Comparison of ENCODE assay signal across 1 mouse cellular context in the genomic region with DNA sequence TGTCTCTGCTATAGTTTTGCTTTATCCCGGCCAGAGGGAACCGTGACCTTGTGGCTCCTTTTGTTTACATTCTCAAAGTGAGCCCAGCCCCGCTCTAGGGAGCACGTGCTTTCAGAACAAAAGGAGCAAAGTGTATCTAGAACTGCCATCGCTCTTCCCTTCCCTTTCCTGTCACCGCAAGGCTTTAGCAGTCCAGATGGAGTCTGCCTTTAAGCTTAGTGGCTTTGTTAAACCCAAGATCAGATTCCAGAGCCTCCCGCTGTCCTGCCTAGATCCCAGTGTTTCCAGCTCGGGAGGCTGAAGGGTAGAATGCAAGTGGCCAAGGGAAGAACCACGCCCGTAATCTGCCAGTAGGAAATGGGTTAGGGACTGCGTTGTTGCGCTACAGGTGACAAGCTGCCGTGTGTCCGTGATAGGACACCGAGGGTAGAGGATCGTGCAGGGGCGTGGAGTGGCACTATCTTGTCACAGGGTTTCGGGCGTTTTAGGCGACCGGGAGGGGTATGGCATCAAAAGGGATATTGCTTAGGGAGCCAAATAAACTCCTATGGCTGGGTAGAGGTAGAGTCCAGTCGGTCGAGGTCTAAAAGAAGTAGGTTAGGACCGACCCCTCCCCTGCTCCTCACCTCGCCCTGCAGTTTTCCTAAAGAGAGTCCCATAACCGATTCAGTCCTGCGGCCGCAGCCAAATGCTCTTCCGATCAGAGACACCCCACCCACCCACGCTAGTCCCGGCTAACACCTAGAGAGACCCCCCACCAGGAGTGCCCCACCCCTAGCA.
TF ChIP-seq lines count a peak whose summit lies in the region.

No protein-coding gene starts in this region.

TF ChIP-seq in MEL, 35 proteins besides CTCF, POLR2A, EP300 and RAD21 (continued from another document):
- peak; percentile 81 for TF ChIP-seq BHLHE40 (IDR thresholded peaks at IDR 0.05; ENCODE audit: borderline replicate concordance, low read depth, low read length)
